Mouse (Mus musculus) G1E-ER4 (cell line): ENCODE data around the gene Tbl3. TPM values are rescaled to one million over a fixed set of nuclear protein-coding genes. Genes with fewer than 3 reads are reported as not detected.

Experiments used
- GATA1 ChIP-seq: IDR thresholded peaks from one replicate; pipeline ENCODE4 v1.8.0; 2012; ENCODE audit warnings: low read length, inconsistent platforms
- polyA plus RNA-seq: library from polyadenylated mRNA; stranded (reverse); fragments of >175 nt; gene quantifications from 2 replicates; pipeline ENCODE4 v1.2.3, GENCODE M21; 2012

Gene Tbl3
- polyA plus RNA-seq, 1 experiment, result 25.6 TPM

DNA sequence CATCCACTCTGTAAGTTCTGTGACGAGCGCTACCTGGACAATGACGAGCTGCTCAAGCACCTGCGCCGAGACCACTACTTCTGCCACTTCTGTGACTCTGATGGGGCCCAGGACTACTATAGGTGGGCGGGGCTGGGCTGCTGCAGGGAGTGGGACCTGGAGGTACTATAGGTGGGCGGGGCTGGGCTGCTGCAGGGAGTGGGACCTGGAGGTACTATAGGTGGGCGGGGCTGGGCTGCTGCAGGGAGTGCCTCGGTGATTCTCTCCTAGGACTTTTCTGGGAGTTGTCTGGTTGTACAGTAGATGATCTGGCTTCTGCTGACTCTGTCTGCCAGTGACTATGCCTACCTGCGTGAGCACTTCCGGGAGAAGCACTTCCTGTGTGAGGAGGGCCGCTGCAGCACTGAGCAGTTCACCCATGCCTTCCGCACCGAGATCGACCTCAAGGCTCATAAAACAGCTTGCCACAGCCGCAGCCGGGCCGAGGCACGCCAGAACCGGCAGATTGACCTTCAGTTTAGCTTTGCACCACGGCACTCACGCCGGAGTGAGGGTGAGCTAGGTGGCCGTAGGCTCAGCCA lies 29.9 kb downstream of the Tbl3 start:
- TF ChIP-seq GATA1, result no peak

DNA sequence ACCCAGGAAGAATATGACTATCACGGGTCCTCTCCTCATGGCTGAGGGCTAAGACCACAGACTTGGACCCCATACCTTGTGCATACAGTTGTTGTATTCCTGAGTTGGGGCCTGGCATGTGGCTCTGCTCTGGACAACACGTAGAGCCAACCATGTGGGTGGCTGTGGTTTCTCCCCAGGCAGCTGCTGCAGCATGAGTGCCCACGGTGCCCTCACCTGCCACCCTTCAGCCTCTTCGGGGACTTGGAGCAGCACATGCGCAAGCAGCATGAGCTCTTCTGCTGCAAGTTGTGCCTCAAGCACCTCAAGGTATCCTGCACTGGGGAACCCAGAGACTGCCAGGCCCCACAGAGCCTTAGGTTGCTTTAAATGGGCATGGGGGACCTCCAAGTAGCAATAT lies 30.6 kb downstream of the Tbl3 start:
- no peak for TF ChIP-seq GATA1

DNA sequence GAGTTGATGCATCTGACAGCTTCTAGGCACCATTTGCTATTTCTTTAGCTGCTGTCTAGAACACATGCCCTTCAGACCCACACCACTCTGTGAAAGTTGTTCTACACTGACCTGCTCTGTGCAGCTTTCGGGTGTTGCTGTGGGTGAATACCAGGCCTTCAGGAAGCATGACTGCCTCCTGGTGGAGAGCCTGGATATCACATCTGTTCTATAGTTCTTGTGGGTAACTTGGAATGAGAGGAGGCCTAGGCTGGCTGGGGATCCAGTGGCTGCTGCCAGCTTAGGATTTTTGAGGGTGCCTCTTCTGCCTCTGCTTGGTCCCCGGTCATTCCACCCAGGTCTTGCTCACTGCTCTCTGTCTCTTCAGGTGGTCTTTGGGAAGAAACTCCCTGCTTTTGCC lies 31.3 kb downstream of the Tbl3 start:
- no peak for TF ChIP-seq GATA1

DNA sequence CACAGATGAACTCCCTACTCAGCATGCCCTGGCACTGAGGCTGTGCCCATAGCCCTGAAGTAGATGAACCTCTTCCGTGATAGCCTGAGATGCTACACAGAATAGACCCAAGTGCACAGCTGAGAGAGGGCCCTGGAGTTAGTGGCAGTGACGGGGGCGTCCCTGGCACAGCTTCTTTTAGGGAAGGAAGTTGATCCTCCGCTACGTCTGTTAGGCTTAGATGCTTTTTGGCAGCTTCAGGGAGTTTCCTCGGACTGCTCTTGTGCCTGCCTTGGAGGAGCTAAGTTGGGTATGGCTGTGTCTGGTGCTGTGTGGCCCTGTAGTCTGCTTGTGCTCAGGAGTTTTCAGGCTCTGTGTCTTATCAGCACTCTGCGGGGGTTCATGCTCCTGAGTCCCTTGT lies 33.2 kb downstream of the Tbl3 start:
- TF ChIP-seq GATA1, result no peak

DNA sequence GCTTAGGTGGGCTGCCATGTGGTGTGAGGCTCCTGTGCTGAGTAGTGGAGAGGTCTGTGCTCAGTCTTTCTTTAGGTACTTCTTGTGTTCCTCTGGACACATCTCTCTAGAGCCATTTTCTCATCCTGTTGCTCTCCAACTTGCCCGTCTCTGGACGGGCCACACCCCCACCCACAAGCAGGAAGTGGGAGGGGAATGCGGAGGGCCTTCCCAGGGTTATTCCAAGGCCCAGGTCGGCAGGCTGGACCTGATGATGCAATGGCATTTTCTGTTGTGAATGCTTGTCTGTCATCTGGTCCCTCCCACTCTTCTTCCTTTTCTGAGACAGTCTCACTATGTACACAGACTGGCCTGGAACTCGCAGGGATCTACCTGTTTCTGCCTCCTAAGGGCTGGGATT lies 35.3 kb downstream of the Tbl3 start:
- no peak for TF ChIP-seq GATA1

DNA sequence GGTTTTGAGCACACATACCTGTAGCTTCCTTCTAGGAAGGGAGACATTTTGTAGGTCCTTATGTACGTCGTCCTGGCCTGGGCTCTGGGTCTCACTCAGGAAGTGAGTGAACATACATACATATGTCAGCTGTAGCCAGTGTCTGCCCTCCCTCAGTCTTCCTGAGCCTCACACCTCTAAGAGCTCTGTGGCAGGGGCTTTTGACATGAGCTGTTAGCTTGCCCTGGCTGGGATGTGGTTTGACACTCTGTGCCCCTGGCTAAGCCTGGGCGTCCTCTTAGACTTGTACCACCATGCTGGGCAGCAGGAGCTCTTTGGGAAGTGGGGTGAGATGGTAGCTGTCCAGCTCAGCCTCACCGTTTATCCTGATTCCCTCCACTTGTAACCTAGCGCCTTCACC lies 36.1 kb downstream of the Tbl3 start:
- TF ChIP-seq GATA1, result no peak

DNA sequence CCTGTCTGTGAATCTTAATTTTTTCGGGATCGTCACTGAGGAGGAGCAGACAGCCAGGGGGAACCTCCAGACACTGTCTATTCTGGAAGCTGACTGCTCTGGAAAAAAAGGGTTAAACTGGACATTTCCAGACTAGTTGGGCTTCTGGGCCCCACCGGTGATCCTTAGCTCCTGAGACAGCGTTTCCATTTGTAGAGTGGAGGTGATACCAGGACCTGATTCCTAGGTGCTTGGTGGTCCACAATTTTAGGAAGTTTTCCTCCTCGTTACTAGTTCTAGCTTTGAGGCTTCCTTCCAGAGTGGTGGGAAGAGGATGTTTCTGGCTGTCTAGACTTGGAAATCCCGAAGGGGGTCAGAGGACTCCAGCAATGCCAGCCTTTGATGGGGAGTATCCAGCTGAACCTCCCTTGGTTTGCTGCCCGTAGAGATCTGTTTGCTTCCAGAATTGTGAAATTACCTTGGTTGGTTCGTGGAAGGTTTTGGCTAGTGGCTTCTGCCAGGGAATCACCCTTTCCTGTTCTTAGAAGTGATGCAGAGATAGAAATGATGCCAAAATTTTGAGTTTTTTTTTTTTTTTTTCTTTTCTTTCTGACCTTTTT lies 37.1 kb downstream of the Tbl3 start:
- TF ChIP-seq GATA1, result no peak

DNA sequence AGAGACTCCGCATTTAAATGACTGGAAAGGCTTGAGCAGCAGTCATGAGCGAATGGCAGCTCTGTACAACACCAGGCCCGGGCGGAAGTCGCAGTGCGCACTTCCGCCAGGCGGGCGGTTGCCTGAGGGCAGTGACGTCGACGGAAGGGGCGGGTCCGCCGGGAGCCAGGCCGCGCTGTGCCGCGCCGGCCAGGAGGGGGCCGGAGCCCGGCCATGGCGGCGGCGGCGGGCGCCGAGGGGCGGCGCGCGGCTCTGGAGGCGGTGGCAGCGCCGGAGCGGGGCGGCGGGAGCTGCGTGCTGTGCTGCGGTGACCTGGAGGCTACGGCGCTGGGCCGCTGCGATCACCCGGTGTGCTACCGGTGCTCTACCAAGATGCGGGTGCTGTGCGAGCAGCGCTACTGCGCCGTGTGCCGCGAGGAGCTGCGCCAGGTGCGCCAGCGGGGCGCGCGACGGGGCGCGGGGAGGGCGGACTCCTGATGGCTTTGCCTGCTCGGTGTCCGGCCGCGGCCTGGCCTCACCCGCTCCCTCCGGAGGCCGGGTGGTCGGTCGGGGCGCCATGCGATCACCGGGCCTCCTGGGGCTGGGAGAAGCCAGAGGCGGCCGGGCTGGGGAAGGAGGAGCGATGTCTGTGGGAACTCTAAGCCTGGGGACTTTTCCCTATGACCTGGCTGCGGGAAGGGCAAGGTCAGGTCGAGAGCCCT lies 37.8 kb downstream of the Tbl3 start, which contains the start of gene Zfp598:
TSS of gene Zfp598 (plus strand) at position 143 of the 701 bp plus-strand sequence.
- TF ChIP-seq GATA1, result no peak

DNA sequence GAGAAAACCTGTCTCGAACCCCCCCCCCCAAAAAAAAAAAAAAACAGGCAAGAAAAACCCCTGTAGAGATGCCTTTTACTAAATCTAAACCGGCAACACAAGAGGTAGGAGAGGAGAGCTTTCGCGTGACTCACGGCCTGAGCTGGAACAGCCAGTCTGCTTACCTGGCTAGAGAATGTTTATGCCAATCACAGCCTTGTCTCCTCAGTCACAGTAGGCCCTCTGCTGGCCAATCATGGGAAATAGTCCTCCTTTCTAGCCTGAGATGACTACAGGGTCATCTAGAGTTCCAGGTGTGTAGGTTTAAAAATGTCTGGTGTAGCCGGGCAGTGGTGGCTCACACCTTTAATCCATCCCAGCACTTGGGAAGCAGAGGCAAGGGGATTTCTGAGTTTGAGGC lies 40.0 kb downstream of the Tbl3 start:
- no peak for TF ChIP-seq GATA1

DNA sequence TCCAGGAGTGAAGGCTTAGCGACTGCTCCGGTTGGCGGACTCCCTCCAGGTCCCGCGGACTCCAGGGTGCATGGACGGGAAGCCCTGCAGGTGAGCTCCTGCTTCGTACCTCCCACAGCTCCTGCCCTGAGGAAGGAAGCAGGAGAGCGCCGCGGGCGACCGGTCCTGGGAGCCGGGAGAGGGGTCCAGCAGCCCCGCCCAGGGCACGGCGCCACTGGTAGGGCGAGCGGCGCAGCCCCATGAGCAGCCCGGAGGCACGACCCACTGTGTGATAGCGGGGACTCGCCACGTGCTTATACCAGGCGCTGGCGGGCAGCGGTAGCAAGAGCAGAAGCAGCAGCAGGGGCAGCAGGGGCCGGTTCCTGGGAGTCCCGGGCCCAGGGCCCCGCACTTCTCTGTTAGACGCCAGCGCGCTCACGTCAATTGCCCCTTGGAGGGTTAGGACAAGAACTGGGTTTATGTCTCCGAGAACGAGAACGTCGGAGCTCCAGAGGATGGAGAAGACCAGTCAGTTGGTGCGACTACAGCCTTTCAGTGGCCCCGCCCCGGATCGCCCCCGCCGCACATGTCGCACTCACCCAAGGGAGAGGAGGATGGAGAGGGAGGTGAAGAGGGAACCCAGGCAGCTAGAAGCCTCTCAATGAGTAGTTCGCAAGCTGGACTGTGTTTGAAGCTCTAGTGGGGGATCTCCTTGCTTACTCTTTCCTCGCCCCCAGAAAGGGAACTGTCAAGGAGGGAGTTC lies 49.3 kb downstream of the Tbl3 start, which contains the start of gene Npw:
TSS of gene Npw (minus strand) at position 441 of the 742 bp plus-strand sequence.
- no peak for TF ChIP-seq GATA1

DNA sequence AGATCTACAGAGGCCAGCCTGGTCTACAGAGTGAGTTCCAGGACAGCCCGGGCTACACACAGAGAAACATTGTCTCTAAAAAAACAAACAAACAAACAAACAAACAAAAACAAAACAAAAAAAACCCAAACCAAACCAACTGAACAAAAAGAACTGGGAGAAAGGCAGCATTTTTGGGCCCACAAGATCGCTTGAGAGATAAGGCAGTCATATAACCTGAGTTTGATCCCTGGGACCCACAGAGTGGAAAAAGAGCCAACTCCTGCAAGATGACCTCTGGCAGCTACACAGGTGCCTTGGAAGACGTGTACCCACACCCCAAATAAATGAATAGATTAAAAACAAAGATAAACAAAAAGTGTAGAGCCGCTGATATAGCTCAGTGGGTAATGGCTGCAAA lies 52.5 kb downstream of the Tbl3 start:
- no peak for TF ChIP-seq GATA1

DNA sequence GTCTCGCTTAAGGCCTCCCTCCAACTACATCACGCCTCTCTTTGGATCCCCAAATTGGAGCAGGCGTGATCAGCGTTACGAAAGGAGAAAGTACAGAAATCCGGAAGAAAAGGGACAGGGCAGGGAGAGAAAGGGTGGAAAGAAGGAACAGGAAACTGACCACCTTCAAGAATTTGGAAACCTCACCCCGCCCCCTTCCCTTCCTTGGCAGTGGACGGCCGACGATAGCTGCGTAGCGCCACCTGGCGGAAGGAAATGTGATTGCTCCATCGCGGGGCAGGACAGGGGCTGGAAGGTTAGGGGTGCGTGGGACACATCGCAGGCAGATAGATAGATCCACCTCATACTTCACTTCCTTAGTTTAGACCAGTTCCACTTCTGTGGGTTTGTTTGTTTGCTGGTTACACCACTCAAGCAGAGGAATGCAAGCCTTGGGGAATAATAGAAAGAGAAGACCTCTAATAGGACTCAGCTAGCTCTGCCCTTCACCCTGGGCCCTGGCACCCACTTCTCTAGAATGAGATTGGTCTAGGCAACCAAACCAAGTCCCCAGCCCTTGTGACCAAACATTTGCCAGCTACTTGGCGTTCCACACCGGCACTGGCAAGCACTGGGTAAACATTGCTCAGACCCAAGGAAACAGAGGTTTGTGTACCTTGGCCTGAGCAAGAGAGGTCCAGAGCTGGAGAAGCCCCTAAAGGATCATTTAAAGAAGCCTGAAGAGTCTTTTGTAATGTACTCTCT lies 53.3 kb downstream of the Tbl3 start:
- no peak for TF ChIP-seq GATA1

DNA sequence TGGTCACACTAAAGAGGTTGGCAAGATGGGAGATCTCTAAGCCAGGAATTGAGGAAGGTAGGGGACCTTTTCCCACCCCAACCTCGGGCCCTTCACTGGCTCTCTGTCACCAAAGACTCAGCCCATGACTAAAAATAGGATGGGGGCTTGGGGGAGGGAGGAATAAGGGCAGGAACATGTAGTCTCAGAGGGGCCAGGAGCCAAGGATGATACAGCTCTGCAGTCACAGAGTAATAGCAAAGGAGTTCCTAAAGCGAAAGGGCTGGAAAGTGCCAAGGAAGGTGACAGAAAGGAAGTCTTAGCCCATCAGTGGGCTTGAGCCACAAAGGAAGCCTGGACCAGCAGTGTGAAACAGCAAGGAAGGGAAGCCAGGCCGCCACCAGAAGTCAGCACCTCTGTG lies 55.6 kb downstream of the Tbl3 start:
- no peak for TF ChIP-seq GATA1

DNA sequence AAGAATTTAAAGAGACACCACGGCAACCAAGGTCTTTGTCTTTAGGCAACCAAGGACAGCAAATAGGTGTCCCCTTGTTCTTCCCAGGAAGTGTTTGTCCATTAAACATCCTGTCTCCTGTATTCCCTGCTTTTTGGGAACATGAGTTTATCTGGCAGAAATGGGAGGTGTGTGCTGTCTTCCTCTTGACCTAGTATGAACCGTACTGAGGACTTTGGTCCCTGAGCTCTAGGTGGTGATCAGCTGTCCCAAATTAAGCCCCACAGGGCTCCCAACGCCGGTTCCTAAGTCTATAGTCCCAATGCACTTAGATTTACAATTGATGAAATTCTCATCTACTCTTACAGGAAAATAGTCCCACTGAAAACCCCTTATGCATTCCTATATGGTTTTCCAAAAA lies 56.7 kb downstream of the Tbl3 start:
- no peak for TF ChIP-seq GATA1

DNA sequence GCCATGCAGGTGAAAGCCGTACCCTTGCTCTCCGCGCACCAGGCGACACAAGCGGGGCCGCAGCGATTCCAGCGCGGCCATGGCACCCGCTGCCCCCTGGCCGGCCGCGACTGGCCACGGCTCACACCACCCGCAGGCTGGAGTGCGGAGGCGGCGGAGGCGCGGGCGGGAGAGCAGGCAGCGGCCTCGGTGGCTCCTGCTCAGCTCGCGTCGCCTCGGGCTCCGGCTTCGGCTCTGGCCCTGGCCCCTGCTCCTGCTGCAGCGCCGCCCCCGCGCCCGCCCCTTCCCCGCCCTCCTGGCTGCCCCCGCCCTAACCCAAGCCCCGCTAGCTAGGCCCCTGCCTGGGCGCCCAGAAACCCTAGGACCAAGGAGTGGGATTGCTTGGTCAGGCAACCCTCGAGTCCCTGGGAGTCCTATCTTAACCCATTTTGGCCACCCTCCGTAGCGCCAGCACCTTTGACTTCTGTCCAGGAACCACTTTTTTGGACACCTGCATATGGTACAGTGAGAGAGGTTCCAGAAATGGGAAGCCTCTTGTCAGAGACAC lies 57.3 kb downstream of the Tbl3 start, which contains the start of gene Slc9a3r2:
TSS of gene Slc9a3r2 (minus strand) at position 258 of the 547 bp plus-strand sequence.
- TF ChIP-seq GATA1, result no peak
